Comparison of ENCODE assay signal across 10 mouse cellular contexts in the genomic region with DNA sequence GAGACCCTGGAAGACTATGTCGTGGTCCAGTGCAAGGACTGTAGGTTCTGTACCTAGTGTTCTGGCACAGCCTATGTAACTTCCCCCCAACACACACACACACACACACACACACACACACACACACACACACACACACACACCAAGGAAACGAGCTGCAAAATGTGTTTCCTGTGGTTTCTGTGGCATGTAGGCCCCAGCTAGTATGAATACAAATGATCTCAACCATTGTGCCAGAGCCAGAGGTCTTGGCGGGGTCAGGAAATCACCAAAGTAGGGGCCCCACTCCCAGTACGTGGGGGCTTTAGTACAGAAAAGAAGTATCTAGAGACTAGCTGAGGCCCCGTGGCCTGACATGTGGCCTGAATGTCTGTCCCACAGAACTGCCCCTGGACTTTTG.
DNase-seq lines count a peak whose midpoint lies in the region; ATAC-seq and TF ChIP-seq lines count a peak whose summit lies in the region.
"Had no signal": no experiment of that assay in that cellular context is flagged by ENCODE, and none has a peak within 500 bp of the region (broad histone marks: within the 10 kb centered on the region; RNA-seq: fewer than 3 reads in every experiment).

No protein-coding gene starts in this region.

- peak; percentile 5 for DNase-seq in liver
- DNase-seq in liver, embryonic 11.5 days (ENCODE audit: low spot score), result no peak
- DNase-seq in lung, postnatal 4 days, result peak; percentile 52 to 62
- DNase-seq in thymus, postnatal 25 days, result peak; percentile 71
- DNase-seq in adrenal gland, adult 8-10 months, result no peak
- no peak for DNase-seq in layer of hippocampus, adult 8-10 months (ENCODE audit: low spot score in 2 of 2)

- 37% methylated on average over 5 of the region's 5 CpGs for whole genome bisulfite sequencing in liver, embryonic 11.5 days
- 59% methylated on average over 5 of the region's 5 CpGs for WGBS in kidney, embryonic 15.5 days

- H3K4me1 ChIP-seq in liver, embryonic 11.5 days (replicated peaks; ENCODE audit: control insufficient read depth, insufficient read depth, low read length), result no peaks in the 10 kb centered on the region
- H3K4me1 ChIP-seq in bone marrow macrophage, adult 2 months (ENCODE audit: control insufficient read depth, insufficient read depth, low read length), result peaks cover 44% of the 10 kb centered on the region
- H3K4me1 ChIP-seq in kidney, embryonic 15.5 days, result no peaks in the 10 kb centered on the region

- H3K27me3 ChIP-seq in liver, embryonic 11.5 days (replicated peaks; ENCODE audit: control insufficient read depth, insufficient read depth, low read length), result no peaks in the 10 kb centered on the region
- H3K27me3 ChIP-seq in kidney, embryonic 15.5 days, result no peaks in the 10 kb centered on the region

- no peak for TF ChIP-seq CTCF in bone marrow macrophage, adult 2 months (IDR thresholded peaks at IDR 0.05; ENCODE audit: low read depth, low read length)

- no peak for TF ChIP-seq POLR2A in bone marrow macrophage, adult 2 months (IDR thresholded peaks at IDR 0.05; ENCODE audit: borderline replicate concordance, low read depth, low read length)

- H3K4me3 ChIP-seq in liver, embryonic 11.5 days (ENCODE audit: low read depth, low read length), result no peak overlapping the region
- no peak overlapping the region for H3K4me3 ChIP-seq in bone marrow macrophage, adult 2 months (ENCODE audit: insufficient read depth, low read length)
- H3K4me3 ChIP-seq in kidney, embryonic 15.5 days (replicated peaks), result no peak overlapping the region

- H3K27ac ChIP-seq in liver, embryonic 11.5 days (ENCODE audit: low read depth, low read length), result no peak overlapping the region
- peak overlapping the region; percentile 13; the same call in 1 of the 2 replicates for H3K27ac ChIP-seq in bone marrow macrophage, adult 2 months (ENCODE audit: insufficient read depth, low read depth, low read length)
- no peak overlapping the region for H3K27ac ChIP-seq in kidney, embryonic 15.5 days
- H3K27ac ChIP-seq: liver, embryonic 14.5 days had no signal

- no peak overlapping the region for H3K4me2 ChIP-seq in liver, embryonic 11.5 days
- no peak overlapping the region for H3K4me2 ChIP-seq in kidney, embryonic 15.5 days

- no peaks in the 10 kb centered on the region for H3K36me3 ChIP-seq in liver, embryonic 11.5 days (ENCODE audit: control insufficient read depth, insufficient read depth, low read length)
- no peaks in the 10 kb centered on the region for H3K36me3 ChIP-seq in kidney, embryonic 15.5 days

- H3K9me3 ChIP-seq in liver, embryonic 11.5 days (ENCODE audit: control insufficient read depth, low read length), result no peaks in the 10 kb centered on the region
- no peaks in the 10 kb centered on the region for H3K9me3 ChIP-seq in kidney, embryonic 15.5 days (replicated peaks)

- ATAC-seq in liver, embryonic 11.5 days (replicated peaks; ENCODE audit: low FRiP score), result no peak; the same call in 1 of the 2 replicates
- no peak for ATAC-seq in kidney, embryonic 15.5 days (replicated peaks; ENCODE audit: low FRiP score)
- ATAC-seq: Patski had no signal

- H3K9ac ChIP-seq in liver, embryonic 11.5 days (ENCODE audit: low read depth, low read length), result no peak overlapping the region
- H3K9ac ChIP-seq in kidney, embryonic 15.5 days, result no peak overlapping the region
- H3K9ac ChIP-seq: liver, embryonic 14.5 days had no signal

Comparison
In these comparisons a context has a peak if more than half of its experiments do, and no peak if none do; other contexts are left out.
1. DNase-seq: peak in liver (single experiment), lung, postnatal 4 days (2 of 2) and thymus, postnatal 25 days (single experiment); none in liver, embryonic 11.5 days (single experiment), adrenal gland, adult 8-10 months (single experiment) and layer of hippocampus, adult 8-10 months (0 of 2).